Mouse (Mus musculus) liver, adult 2 months (tissue): ENCODE data around the gene Rag2. TPM values are rescaled to one million over a fixed set of nuclear protein-coding genes. Genes with fewer than 3 reads are reported as not detected.

Experiments used
- DNase-seq: peaks from one replicate; pipeline ENCODE4 v3.0.0-alpha.2; 2011; ENCODE audit warnings: low read depth, low spot score; ENCODE audit errors: extremely low read depth
- H3K27ac ChIP-seq: fragments of 200-500 bp; replicated peaks from 2 replicates; pipeline ENCODE4 v1.5.1; 2012; ENCODE audit warnings: low read depth, mild to moderate bottlenecking, control low read depth, inconsistent platforms, low read length; ENCODE audit not compliant: insufficient read depth
- H3K27me3 ChIP-seq: fragments of 200-500 bp; 2 replicates; pipeline ENCODE4 v1.6.1; 2012; ENCODE audit warnings: mild to moderate bottlenecking, moderate library complexity, low read length, inconsistent platforms; ENCODE audit not compliant: control insufficient read depth, insufficient read depth
- H3K36me3 ChIP-seq: fragments of 200-500 bp; 2 replicates; pipeline ENCODE4 v1.6.1; 2012; ENCODE audit warnings: low read length, inconsistent platforms; ENCODE audit not compliant: control insufficient read depth, insufficient read depth
- H3K4me1 ChIP-seq: fragments of 200-500 bp; 2 replicates; pipeline ENCODE4 v1.6.1; 2011; ENCODE audit warnings: low read length; ENCODE audit not compliant: control insufficient read depth, insufficient read depth
- H3K4me3 ChIP-seq: fragments of 200-500 bp; 2 replicates; pipeline ENCODE4 v1.5.1; 2011; ENCODE audit warnings: low read depth, mild to moderate bottlenecking, control low read depth, low read length, moderate library complexity; ENCODE audit not compliant: insufficient read depth
- H3K79me2 ChIP-seq: fragments of 200-500 bp; 2 replicates; pipeline ENCODE4 v1.6.1; 2012; ENCODE audit warnings: inconsistent platforms, mild to moderate bottlenecking, low read length, moderate library complexity; ENCODE audit not compliant: control insufficient read depth, insufficient read depth
- H3K9ac ChIP-seq: fragments of 200-500 bp; 2 replicates; pipeline ENCODE4 v1.6.1; 2012; ENCODE audit warnings: low read depth, mild to moderate bottlenecking, control low read depth, inconsistent platforms, low read length
- CTCF ChIP-seq: fragments of 200-500 bp; IDR thresholded peaks from 2 replicates; pipeline ENCODE4 v1.5.1; 2011; ENCODE audit warnings: low read depth, low read length, control low read depth
- POLR2A ChIP-seq: fragments of 200-500 bp; IDR thresholded peaks from 2 replicates; pipeline ENCODE4 v1.6.1; 2011; ENCODE audit warnings: low read length, control low read depth; ENCODE audit not compliant: insufficient read depth; ENCODE audit errors: extremely low read depth
- WGBS: fragments of 180-500 bp; shearing (Covaris S2); methylation state at CpG from one replicate; pipeline ENCODE4 v1.1.7; 2018; 5-methylcytosine and 5-hydroxymethylcytosine counted together
- polyA plus RNA-seq: library from polyadenylated mRNA; depleted of rRNA; stranded (reverse); fragments of >200 nt; gene quantifications from 2 replicates; pipeline ENCODE4 v1.2.3, GENCODE M21; 2012
- total RNA-seq: library from RNA; depleted of rRNA; stranded (reverse); fragments of >200 nt; gene quantifications from 2 replicates; pipeline ENCODE4 v1.2.3, GENCODE M21; 2014

The Rag2 gene
- total and polyA plus RNA-seq, 2 experiments = not detected

DNA sequence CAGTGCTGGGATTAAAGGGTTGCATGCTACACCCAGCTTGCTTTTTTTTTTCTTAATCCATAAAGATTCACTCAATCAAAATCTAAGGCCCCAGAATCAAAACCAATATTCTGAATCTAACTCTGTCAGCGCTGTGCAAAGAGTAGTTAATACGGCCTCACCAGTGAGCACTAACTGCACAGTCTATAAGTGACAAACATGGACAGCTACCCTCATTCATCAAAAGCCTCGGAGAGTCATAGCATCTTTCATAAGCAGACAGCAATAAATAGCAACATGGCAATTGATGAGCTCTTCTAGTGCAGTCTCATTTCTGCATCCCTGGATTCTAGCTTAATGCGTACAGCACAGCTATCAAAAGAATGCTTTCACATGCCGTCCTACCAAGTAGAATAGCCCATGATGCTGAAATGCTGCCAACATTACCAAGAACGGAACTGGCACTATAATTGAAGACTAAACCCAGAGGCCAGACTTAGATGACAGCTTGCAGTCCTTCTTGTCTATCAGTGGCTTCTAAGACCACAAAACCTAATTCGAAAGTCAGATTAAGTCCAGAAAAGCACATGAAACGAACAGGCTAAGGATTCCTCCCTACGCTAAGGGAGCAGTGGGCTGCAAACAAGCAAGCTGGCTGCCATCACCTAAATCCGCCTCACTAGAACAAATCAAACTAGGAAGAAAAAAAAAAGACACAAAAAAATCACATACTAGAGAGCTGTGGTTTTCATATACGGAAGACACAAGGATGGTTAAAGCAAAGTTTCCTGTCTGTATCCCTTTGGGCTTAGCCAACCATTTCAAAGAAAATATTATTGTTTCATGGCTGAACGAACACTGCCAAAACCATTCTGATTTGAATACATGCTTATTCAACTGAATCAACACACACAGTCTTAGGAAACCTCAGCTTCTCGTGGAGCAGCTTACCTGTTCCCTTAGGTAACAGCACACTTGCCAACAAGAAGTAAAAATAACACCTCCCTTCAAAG, 26.0 kb upstream of the Rag2 start:
- 92% methylated on average over 13 of the region's 13 CpGs for WGBS
- H3K9ac ChIP-seq = no peak overlapping the region
- no peak overlapping the region for H3K27ac ChIP-seq
- TF ChIP-seq CTCF (no peak), POLR2A (no peak)
- no peak overlapping the region for H3K4me3 ChIP-seq
- DNase-seq = no peak
- H3K79me2 ChIP-seq = no peaks in the 10 kb centered on the region
- no peaks in the 10 kb centered on the region for H3K27me3 ChIP-seq
- H3K36me3 ChIP-seq = no peaks in the 10 kb centered on the region
- H3K4me1 ChIP-seq = no peaks in the 10 kb centered on the region

DNA sequence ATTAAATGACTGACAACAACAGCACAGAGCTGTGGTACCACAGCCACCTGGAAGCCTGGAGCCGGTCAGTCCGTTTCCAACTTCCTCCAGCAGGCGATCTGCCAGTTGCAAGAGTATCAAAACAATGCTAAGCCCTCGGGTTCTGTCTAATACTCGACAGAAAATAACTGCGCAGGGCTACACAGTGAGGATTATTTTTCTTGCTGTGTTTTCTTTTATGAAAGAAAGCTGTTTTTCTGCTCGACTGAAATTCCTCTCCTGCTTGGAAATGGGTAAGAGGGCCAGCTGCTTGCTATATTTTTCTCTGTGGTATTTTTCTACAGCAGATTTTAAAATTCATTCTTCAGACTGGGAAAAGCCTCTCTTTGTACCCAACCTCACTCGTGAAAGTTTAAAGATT, 23.8 kb upstream of the Rag2 start:
- no peaks in the 10 kb centered on the region for H3K27me3 ChIP-seq
- H3K4me3 ChIP-seq = no peak overlapping the region
- no peaks in the 10 kb centered on the region for H3K4me1 ChIP-seq
- TF ChIP-seq POLR2A (no peak), CTCF (no peak)
- no peaks in the 10 kb centered on the region for H3K79me2 ChIP-seq
- no peaks in the 10 kb centered on the region for H3K36me3 ChIP-seq
- no peak overlapping the region for H3K27ac ChIP-seq
- 65% methylated on average over 8 of the region's 8 CpGs for WGBS
- no peak overlapping the region for H3K9ac ChIP-seq
- no peak for DNase-seq

DNA sequence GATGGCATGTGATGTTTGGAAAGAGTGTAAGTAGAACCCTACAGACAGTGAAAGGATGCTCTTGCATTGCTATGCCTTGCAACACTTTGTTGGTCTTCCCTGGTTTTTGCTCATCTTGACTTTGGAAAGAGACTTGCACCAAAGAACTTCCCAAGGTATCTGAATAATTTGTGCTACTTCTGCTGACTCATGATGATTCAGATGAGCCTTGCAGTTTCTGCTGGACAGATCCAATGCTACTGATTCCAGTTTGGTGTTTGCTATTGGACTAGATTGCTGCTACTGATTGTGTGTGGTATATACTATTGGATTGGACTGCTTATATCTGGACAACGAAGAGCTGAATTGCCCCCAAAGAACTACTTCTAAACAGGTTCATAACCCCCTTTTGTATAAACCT, 21.4 kb upstream of the Rag2 start:
- Histone ChIP-seq H3K4me1 (no peaks in the 10 kb centered on the region), H3K9ac (no peak overlapping the region), H3K36me3 (no peaks in the 10 kb centered on the region; the same call in 1 of the 2 replicates), H3K27ac (no peak overlapping the region), H3K4me3 (no peak overlapping the region), H3K79me2 (no peaks in the 10 kb centered on the region), H3K27me3 (no peaks in the 10 kb centered on the region)
- WGBS = 89% methylated on average over 1 of the region's 1 CpGs
- DNase-seq = no peak
- TF ChIP-seq POLR2A = no peak
- no peak for TF ChIP-seq CTCF

DNA sequence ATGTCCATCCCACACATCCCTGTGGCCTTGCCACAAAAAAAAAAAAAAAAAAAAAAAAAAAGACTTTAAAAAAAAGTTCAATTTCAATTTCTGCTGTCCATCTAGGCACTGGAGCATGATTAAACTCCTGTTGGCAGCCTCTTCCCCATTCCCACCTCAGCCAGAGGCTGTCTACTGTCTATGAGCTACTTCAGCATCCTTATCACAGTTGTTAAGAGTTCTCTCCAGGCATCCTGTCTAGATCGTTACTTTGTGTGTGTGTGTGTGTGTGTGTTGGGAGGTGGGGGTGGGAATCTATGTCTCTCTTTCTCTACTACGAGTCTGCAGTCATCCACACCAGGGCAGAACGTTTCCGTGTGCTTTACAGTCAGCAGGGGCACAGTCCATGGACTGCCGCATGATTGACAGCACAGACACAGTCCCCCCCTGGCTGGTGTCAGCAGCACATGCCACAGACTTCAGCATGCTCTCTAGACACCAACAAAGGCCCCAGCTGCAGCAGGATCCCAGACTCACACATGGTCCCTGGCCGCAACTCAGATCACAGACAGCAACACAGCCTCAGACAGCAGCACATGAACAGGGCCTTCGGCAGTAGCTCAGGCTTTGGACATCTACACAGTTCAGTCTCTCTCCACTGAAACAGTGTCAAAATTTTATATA, 16.2 kb upstream of the Rag2 start:
- TF ChIP-seq POLR2A = no peak
- TF ChIP-seq CTCF = no peak
- no peak for DNase-seq
- no peaks in the 10 kb centered on the region for H3K4me1 ChIP-seq
- no peaks in the 10 kb centered on the region for H3K79me2 ChIP-seq
- no peak overlapping the region for H3K9ac ChIP-seq
- no peaks in the 10 kb centered on the region for H3K27me3 ChIP-seq
- peaks cover 2% of the 10 kb centered on the region; the same call in 1 of the 2 replicates for H3K36me3 ChIP-seq
- WGBS = 81% methylated on average over 7 of the region's 7 CpGs
- no peak overlapping the region for H3K27ac ChIP-seq
- H3K4me3 ChIP-seq = no peak overlapping the region

DNA sequence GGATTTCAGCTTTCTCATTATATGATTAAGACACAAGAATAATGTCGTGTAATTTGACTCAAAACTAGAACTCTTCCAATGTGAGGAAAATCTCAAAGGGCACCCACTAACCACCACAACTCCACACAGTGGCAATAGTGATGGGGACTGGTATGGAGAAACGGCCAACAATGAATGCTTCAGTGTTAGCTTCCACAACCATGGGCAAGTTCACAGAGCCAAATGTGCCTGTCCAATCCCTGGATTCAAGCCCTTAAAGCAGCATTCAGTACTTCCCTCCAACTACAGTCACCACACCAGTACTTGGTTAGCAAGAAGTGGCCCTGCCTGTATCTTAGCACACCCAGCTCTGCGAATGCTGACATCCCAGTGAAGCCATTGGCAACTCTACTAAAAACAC, 13.7 kb upstream of the Rag2 start:
- Histone ChIP-seq H3K36me3 (peaks cover 4% of the 10 kb centered on the region), H3K27me3 (no peaks in the 10 kb centered on the region), H3K4me3 (no peak overlapping the region), H3K27ac (no peak overlapping the region), H3K9ac (no peak overlapping the region), H3K4me1 (no peaks in the 10 kb centered on the region), H3K79me2 (no peaks in the 10 kb centered on the region)
- TF ChIP-seq POLR2A (no peak), CTCF (no peak)
- no peak for DNase-seq
- 90% methylated on average over 3 of the region's 3 CpGs for WGBS
